In genomic region chr5:125193478-125194439, GRCm38 (mm10) we compare ENCODE assay signal across 12 mouse cellular contexts. TPM values are rescaled to one million over a fixed set of nuclear protein-coding genes. Genes with fewer than 3 reads are reported as not detected.
DNase-seq lines count a peak whose midpoint lies in the region; ATAC-seq and TF ChIP-seq lines count a peak whose summit lies in the region.
"Had no signal": no experiment of that assay in that cellular context is flagged by ENCODE, and none has a peak within 500 bp of the region (broad histone marks: within the 10 kb centered on the region; RNA-seq: fewer than 3 reads in every experiment).

No protein-coding gene starts in this region.

- DNase-seq in heart, postnatal 4 days, result no peak
- DNase-seq in left cerebral cortex, adult 2 months (ENCODE audit: extremely low spot score in 1 of 2, low spot score in 2 of 2), result peak; percentile 48 to 60
- no peak for DNase-seq in left cerebral cortex, adult 9 months (ENCODE audit: low spot score in 2 of 2)
- DNase-seq in urinary bladder, postnatal 14 days (ENCODE audit: low spot score), result peak; percentile 43
- DNase-seq in urinary bladder, postnatal 10 days (ENCODE audit: low spot score), result no peak
- DNase-seq in midbrain, embryonic 11.5 days (ENCODE audit: low spot score, missing footprints), result no peak
- DNase-seq: adrenal gland, postnatal 25 days; cerebellum, postnatal 25 days; kidney, adult 8-10 months had no signal

- H3K4me1 ChIP-seq in heart, embryonic 13.5 days, result peaks cover 5% of the 10 kb centered on the region; the same call in 1 of the 2 replicates
- no peaks in the 10 kb centered on the region for H3K4me1 ChIP-seq in midbrain, embryonic 11.5 days (ENCODE audit: control insufficient read depth, insufficient read depth, low read length)

- WGBS in heart, embryonic 13.5 days, result 53% methylated on average over 25 of the region's 25 CpGs
- WGBS in midbrain, embryonic 11.5 days, result 72% methylated on average over 25 of the region's 25 CpGs

- no peaks in the 10 kb centered on the region for H3K36me3 ChIP-seq in heart, embryonic 13.5 days
- H3K36me3 ChIP-seq in midbrain, embryonic 11.5 days (ENCODE audit: control insufficient read depth, insufficient read depth, low read length), result no peaks in the 10 kb centered on the region
- H3K36me3 ChIP-seq: G1E had no signal

- no peak overlapping the region for H3K4me3 ChIP-seq in heart, embryonic 13.5 days
- no peak overlapping the region for H3K4me3 ChIP-seq in left cerebral cortex, adult 2 months
- H3K4me3 ChIP-seq in midbrain, embryonic 11.5 days (ENCODE audit: low read depth, low read length), result no peak overlapping the region

- peaks cover 11% of the 10 kb centered on the region for H3K27me3 ChIP-seq in heart, embryonic 13.5 days (replicated peaks)
- H3K27me3 ChIP-seq in midbrain, embryonic 11.5 days (ENCODE audit: control insufficient read depth, insufficient read depth, low read length), result no peaks in the 10 kb centered on the region

- no peak overlapping the region for H3K9ac ChIP-seq in heart, embryonic 13.5 days
- no peak overlapping the region for H3K9ac ChIP-seq in midbrain, embryonic 11.5 days (ENCODE audit: low read length)

- no peak for TF ChIP-seq CTCF in left cerebral cortex, adult 2 months (IDR thresholded peaks at IDR 0.05)

- no peaks in the 10 kb centered on the region for H3K9me3 ChIP-seq in heart, embryonic 13.5 days
- H3K9me3 ChIP-seq in midbrain, embryonic 11.5 days (ENCODE audit: control insufficient read depth, low read length), result no peaks in the 10 kb centered on the region

- H3K4me2 ChIP-seq in heart, embryonic 13.5 days, result peak overlapping the region; percentile 30
- H3K4me2 ChIP-seq in midbrain, embryonic 11.5 days, result no peak overlapping the region

- ATAC-seq in heart, embryonic 13.5 days (ENCODE audit: extremely low read depth, insufficient number of reproducible peaks, low FRiP score, low TSS enrichment), result no peak
- no peak for ATAC-seq in midbrain, embryonic 11.5 days (ENCODE audit: low FRiP score)
- ATAC-seq in cerebellum, adult (ENCODE audit: insufficient number of reproducible peaks, low FRiP score, low TSS enrichment), result no peak

- intact Hi-C loops in left cerebral cortex, adult 2 months (cut with DNase I), result no loop called here

- H3K27ac ChIP-seq in heart, embryonic 13.5 days (replicated peaks), result no peak overlapping the region
- H3K27ac ChIP-seq in left cerebral cortex, adult 2 months, result no peak overlapping the region
- no peak overlapping the region for H3K27ac ChIP-seq in midbrain, embryonic 11.5 days (ENCODE audit: low read depth, low read length)

RNA-seq across cellular contexts. Expression of gene Ncor2, which starts 14.7 kb away (rescaled TPM):
- polyA plus RNA-seq in heart, embryonic 13.5 days (2015; fragmentation: Nextera tagmentation; extraction: Ambion mirVana), result 16.5 and 17.0 TPM in 2 replicates
- total RNA-seq in heart, postnatal 4 days (2021), result 100 to 1,000 TPM; 104 to 112 TPM
- total RNA-seq in left cerebral cortex, adult 2 months (2021), result 100 to 1,000 TPM; 228 to 270 TPM
- 13.4 and 14.7 TPM in 2 replicates for polyA plus RNA-seq in midbrain, embryonic 11.5 days (2014; fragmentation: Nextera tagmentation; extraction: Ambion mirVana)
- total RNA-seq: G1E had no signal

Comparison
In these comparisons a context has a peak if more than half of its experiments do, and no peak if none do; other contexts are left out.
1. DNase-seq: peak in left cerebral cortex, adult 2 months (2 of 2) and urinary bladder, postnatal 14 days (single experiment); none in heart, postnatal 4 days (single experiment), left cerebral cortex, adult 9 months (0 of 2), urinary bladder, postnatal 10 days (single experiment) and midbrain, embryonic 11.5 days (single experiment).